Mouse (Mus musculus) ES-E14 (cell line): ENCODE results near the gene Fndc4. TPM values are rescaled to one million over a fixed set of nuclear protein-coding genes. Genes with fewer than 3 reads are reported as not detected.

Source experiments
- DNase-seq: peaks from one replicate; pipeline ENCODE4 v3.0.0-alpha.2; 2013; ENCODE audit warnings: low read depth, low spot score
- H3K27ac ChIP-seq: 2 replicates; pipeline ENCODE4 v1.5.1; 2012; ENCODE audit warnings: low read depth, mild to moderate bottlenecking, low read length, moderate library complexity, mixed read lengths; ENCODE audit not compliant: poor library complexity, insufficient read depth, severe bottlenecking
- H3K36me3 ChIP-seq: 2 replicates; pipeline ENCODE4 v1.6.1; 2012; ENCODE audit warnings: mild to moderate bottlenecking, low read length, moderate library complexity, mixed read lengths; ENCODE audit not compliant: control insufficient read depth, poor library complexity, insufficient read depth, severe bottlenecking
- H3K4me1 ChIP-seq, 2 experiments: fragments of 150-350 bp in 1 of 2; sonication (generic) in 1 of 2; 2 replicates each; pipeline ENCODE4 v1.6.1; 2012; ENCODE audit warnings: low read length in 2 of 2, mild to moderate bottlenecking in 1 of 2, mixed read lengths in 1 of 2; ENCODE audit not compliant: control insufficient read depth in 2 of 2, insufficient read depth in 2 of 2, poor library complexity in 1 of 2
- H3K4me3 ChIP-seq, 2 experiments: fragments of 150-350 bp in 1 of 2; sonication (generic) in 1 of 2; 2 replicates each; pipeline ENCODE4 v1.5.1; 2012; ENCODE audit warnings: low read length in 2 of 2, low read depth in 1 of 2, mild to moderate bottlenecking in 1 of 2, mixed read lengths in 1 of 2; ENCODE audit not compliant: insufficient read depth in 1 of 2, poor library complexity in 1 of 2, severe bottlenecking in 1 of 2
- H3K9ac ChIP-seq: 2 replicates; pipeline ENCODE4 v1.6.1; 2012; ENCODE audit warnings: low read depth, mild to moderate bottlenecking, low read length, mixed read lengths; ENCODE audit not compliant: poor library complexity, insufficient read depth, severe bottlenecking
- H3K9me3 ChIP-seq: fragments of 150-350 bp; sonication (generic); 2 replicates; pipeline ENCODE4 v1.6.1; 2012; ENCODE audit warnings: low read depth, mild to moderate bottlenecking, low read length; ENCODE audit not compliant: control insufficient read depth, insufficient read depth
- CHD2 ChIP-seq: IDR thresholded peaks from 2 replicates; pipeline ENCODE4 v1.6.1; 2014; ENCODE audit warnings: mild to moderate bottlenecking, low read depth, low read length, inconsistent platforms
- HCFC1 ChIP-seq: IDR thresholded peaks from 2 replicates; pipeline ENCODE4 v1.6.1; 2012; ENCODE audit warnings: low read length, inconsistent platforms, borderline replicate concordance; ENCODE audit not compliant: insufficient read depth
- MAFK ChIP-seq: IDR thresholded peaks from 2 replicates; pipeline ENCODE4 v1.6.1; 2014; ENCODE audit warnings: mild to moderate bottlenecking, low read depth, low read length, inconsistent platforms; ENCODE audit not compliant: insufficient read depth
- ZC3H11A ChIP-seq: IDR thresholded peaks from 2 replicates; pipeline ENCODE4 v1.6.1; 2012; ENCODE audit warnings: low read depth, mild to moderate bottlenecking, inconsistent platforms, low read length, borderline replicate concordance
- ZNF384 ChIP-seq: IDR thresholded peaks from 2 replicates; pipeline ENCODE4 v1.6.1; 2012; ENCODE audit warnings: low read depth, low read length, inconsistent platforms
- in situ Hi-C, 2 experiments: fragments of 600-800 bp; cut with MboI; formaldehyde crosslinking; loops; one replicate each; pipeline ENCODE4 v1.15.1; 2025; ENCODE audit warnings: low sequenced_read_pairs in 2 of 2, inconsistent platforms in 1 of 2; ENCODE audit not compliant: unreplicated experiment in 2 of 2
- total RNA-seq: library from RNA; depleted of rRNA; stranded (reverse); fragments of 300-350 nt; gene quantifications from 2 replicates; pipeline ENCODE4 v1.2.3, GENCODE M21; 2012

The Fndc4 gene
- total RNA-seq, 1 experiment = 14.2 TPM

- Histone ChIP-seq H3K9me3 (no peaks in the 10 kb centered on the region), H3K9ac (no peak overlapping the region), H3K4me1 (peaks cover 3% of the 10 kb centered on the region in 2 experiments; a peak in 1 of 4 replicates), H3K36me3 (peaks cover 2% of the 10 kb centered on the region; the same call in 1 of the 2 replicates), H3K27ac (no peak overlapping the region), H3K4me3 (peak overlapping the region in 1 of 2 experiments; percentile 70; a peak in 1 of 4 replicates)
- no peak for TF ChIP-seq MAFK
- TF ChIP-seq ZC3H11A = no peak
- DNase-seq = no peak
- in situ Hi-C loops = no loop called here
These were observed 6.2 kb downstream of the Fndc4 start for GRCm38 (mm10) chr5:31289626-31290230.

DNA sequence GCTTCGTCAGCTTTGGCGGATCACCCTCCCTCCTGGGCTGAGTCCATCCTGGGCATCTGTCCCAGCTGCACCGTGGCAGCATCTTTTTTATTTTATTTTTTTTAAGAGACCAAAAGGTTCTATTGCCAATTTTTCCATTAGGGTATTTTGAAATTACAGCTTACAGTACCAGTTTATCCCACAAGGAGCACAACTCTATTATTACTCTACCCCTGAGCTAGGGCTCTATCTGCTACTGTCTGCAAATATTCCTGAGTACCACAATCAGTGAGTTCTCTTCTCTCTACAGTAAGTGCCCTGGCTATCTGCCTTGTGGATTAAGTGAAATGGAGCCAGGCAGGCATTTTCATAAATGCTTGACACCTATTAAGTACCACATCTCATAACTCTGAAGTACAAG, 7.2 kb downstream of the Fndc4 start:
- Histone ChIP-seq H3K4me1 (peaks cover 3% of the 10 kb centered on the region in 2 experiments; a peak in 1 of 4 replicates), H3K36me3 (peaks cover 2% of the 10 kb centered on the region; the same call in 1 of the 2 replicates), H3K9me3 (no peaks in the 10 kb centered on the region), H3K4me3 (no peak overlapping the region), H3K9ac (no peak overlapping the region), H3K27ac (no peak overlapping the region)
- TF ChIP-seq HCFC1 (no peak), MAFK (no peak), CHD2 (no peak), ZC3H11A (no peak), ZNF384 (no peak)
- in situ Hi-C loops = no loop called here
- no peak for DNase-seq

- Histone ChIP-seq H3K9me3 (no peaks in the 10 kb centered on the region), H3K4me1 (peaks cover 3% of the 10 kb centered on the region in 2 experiments; a peak in 1 of 4 replicates), H3K9ac (no peak overlapping the region), H3K4me3 (no peak overlapping the region), H3K27ac (no peak overlapping the region), H3K36me3 (peaks cover 2% of the 10 kb centered on the region; the same call in 1 of the 2 replicates)
- no peak for TF ChIP-seq HCFC1
- no peak for DNase-seq
- in situ Hi-C loops = no loop called here
These were observed 7.7 kb downstream of the Fndc4 start for GRCm38 (mm10) chr5:31288225-31288624.

GRCm38 (mm10) chr5:31279245-31279988, 16.5 kb downstream of the Fndc4 start:
- Histone ChIP-seq H3K27ac (no peak overlapping the region), H3K36me3 (peaks cover 10% of the 10 kb centered on the region; the same call in 1 of the 2 replicates), H3K9ac (no peak overlapping the region), H3K4me1 (no peaks in the 10 kb centered on the region), H3K9me3 (no peaks in the 10 kb centered on the region), H3K4me3 (no peak overlapping the region)
- TF ChIP-seq ZC3H11A = no peak
- no peak for TF ChIP-seq HCFC1
- TF ChIP-seq MAFK = no peak
- no peak for TF ChIP-seq CHD2
- no peak for TF ChIP-seq ZNF384
- no peak for DNase-seq
- in situ Hi-C loops = no loop called here

DNA sequence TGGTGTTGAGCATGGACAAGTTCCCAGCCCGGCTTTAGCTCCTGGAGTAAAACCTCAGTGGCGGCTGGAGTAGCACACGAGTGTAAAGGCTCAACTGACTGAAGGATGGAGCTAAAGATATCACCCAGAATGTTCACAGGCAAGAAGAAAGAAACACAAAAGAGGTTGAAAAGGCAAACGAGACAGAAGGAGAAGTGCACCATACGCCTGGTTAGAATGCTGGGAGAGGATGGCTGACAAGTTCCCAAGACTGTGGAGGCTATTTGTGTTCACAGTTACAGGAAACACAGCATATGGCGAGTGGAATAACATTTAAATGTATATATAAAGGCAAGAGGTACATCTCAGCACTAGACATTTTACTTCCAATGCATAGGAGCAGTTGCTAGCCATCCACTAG, 22.9 kb downstream of the Fndc4 start:
- no peak overlapping the region for H3K27ac ChIP-seq
- H3K9ac ChIP-seq = no peak overlapping the region
- no peaks in the 10 kb centered on the region for H3K4me1 ChIP-seq
- in situ Hi-C loops = no loop called here
- DNase-seq = no peak
- H3K9me3 ChIP-seq = no peaks in the 10 kb centered on the region
- H3K36me3 ChIP-seq = peaks cover 7% of the 10 kb centered on the region; the same call in 1 of the 2 replicates
- no peak overlapping the region for H3K4me3 ChIP-seq
- TF ChIP-seq ZNF384 = no peak
- no peak for TF ChIP-seq ZC3H11A
- no peak for TF ChIP-seq MAFK
- no peak for TF ChIP-seq CHD2
- no peak for TF ChIP-seq HCFC1
